Mouse (Mus musculus) hindlimb bud, embryonic 11.5 days (tissue): ENCODE results near the gene Rasgrp3.
"Not testable (repeated sequence)": the region's sequence is repeated elsewhere in the genome, so short reads cannot be mapped to it uniquely, and the experiment has no call there.

Experiments used
- DNase-seq: peaks from one replicate; pipeline ENCODE4 v3.0.0-alpha.2; 2012; ENCODE audit warnings: low read depth, low spot score; ENCODE audit errors: extremely low spot score

The Rasgrp3 gene

GRCm38 (mm10) chr17:75460621-75461020 is 24.9 kb downstream of the Rasgrp3 start:
- DNase-seq = no peak

- no peak for DNase-seq
These were observed 26.1 kb downstream of the Rasgrp3 start for GRCm38 (mm10) chr17:75461771-75462170.

- not testable (repeated sequence) for DNase-seq
These were observed 27.5 kb downstream of the Rasgrp3 start for GRCm38 (mm10) chr17:75463223-75463622.

DNA sequence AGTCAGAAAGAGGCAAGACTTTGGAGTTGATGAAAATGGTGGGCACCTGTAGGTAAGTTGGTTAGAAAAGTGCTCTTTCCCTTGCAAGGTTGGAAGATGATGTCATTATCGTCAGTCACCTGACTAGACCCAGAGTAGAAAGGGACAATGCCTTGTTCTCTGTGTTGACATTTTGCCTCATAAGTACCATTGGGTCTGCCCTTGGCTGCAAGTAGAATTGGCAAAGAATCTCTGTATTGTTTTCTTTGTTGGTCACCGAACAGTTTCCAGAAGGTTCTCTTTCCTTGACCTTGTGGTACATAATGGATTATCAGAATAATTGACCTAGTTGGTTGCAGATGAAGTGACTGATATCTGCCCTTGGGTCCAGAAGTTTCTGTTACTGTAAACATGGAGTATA is 27.9 kb downstream of the Rasgrp3 start:
- no peak for DNase-seq

GRCm38 (mm10) chr17:75464331-75464982 is 28.8 kb downstream of the Rasgrp3 start:
- no peak for DNase-seq

- no peak for DNase-seq
These were observed 29.4 kb downstream of the Rasgrp3 start for GRCm38 (mm10) chr17:75464983-75465634.

DNA sequence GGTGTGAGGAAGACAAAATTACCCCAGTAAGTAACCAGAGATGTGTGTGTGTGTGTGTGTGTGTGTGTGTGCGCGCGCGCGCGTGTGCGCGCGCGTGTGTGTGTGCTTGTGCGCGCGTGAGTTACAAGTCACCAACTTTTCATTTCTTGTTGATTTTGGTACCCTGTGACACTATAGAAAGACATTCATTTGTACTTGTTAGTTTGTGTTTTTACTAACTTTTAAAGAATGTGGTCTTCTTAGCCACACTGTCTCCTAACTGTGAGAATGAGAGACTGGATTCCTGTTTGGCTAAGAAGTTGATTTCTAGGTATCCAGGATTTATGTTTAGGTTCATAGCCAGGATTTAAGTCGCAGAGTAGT is 29.9 kb downstream of the Rasgrp3 start:
- no peak for DNase-seq

GRCm38 (mm10) chr17:75466948-75467347 is 31.3 kb downstream of the Rasgrp3 start:
- DNase-seq = no peak

GRCm38 (mm10) chr17:75467526-75467925 is 31.8 kb downstream of the Rasgrp3 start:
- no peak for DNase-seq

DNA sequence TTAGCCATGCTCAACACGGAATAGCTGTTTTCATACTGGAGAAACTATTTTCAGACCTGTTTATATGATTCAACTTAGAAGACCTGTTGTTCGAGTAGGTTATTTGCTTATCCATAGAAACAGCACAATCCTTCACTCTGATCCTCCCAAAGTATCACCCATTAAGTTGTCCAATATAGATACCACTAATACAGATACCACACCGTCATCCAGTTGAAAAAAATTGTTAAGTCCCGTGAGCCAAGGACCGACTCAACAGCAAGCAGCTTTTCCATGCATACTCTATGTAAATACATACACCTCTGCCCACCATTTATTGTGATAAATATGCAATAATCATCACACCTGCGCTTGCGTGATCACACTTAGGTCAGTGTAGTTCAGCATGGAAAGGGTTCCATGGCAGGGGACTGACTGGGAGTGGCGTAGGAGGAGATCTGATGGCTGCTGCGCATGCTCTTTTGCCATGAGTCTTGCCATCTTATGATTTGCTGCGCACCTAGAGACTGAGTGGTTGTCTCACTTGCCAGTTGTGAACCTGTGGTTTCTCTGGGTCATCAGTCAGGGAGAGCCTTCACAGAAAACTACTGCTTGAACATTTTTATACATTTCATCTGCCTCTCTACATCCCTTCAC is 32.9 kb downstream of the Rasgrp3 start:
- no peak for DNase-seq

DNA sequence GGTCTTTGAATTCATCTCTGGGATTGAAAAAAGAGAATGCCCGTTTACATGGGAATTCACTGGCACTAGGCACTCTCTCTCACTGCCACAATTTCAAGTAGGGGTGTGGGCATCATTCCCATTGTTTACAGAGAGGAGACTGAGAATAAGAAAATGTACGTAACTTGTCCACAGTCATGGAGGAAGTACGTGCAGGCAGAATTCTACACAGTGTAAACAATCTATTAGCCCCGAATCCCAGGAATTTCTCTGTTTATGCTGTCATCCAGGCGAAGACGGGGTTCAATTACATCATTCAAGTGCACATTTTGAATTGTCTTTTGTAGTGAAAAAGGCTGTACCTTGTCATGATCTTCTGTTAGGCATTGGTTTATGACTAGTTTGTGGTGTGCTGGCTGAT is 34.6 kb downstream of the Rasgrp3 start:
- DNase-seq = no peak

- DNase-seq = no peak
These were observed 35.4 kb downstream of the Rasgrp3 start for GRCm38 (mm10) chr17:75470885-75471610.

GRCm38 (mm10) chr17:75471644-75472253 is 36.1 kb downstream of the Rasgrp3 start:
- no peak for DNase-seq

DNA sequence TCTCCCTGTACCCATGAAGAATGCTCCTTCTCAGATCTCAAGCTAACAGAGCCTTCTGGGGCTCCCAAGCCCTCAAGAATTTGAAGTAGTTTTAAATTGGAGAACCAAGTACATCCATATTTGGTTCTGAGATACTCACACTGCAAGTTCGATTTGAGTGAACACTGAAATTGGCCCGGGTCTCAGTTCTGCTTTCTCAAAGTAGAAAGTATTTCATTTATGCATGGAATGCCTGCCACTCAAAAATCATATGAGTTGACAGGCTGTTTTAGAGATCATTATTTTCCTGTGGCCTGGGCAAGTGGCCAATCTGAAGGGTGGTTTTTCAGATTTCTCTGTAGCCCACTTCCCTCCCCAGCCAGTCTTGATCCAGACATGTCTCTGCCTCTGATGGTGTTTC is 36.7 kb downstream of the Rasgrp3 start:
- DNase-seq = no peak

- DNase-seq = no peak
These were observed 40.3 kb downstream of the Rasgrp3 start for GRCm38 (mm10) chr17:75475985-75476384.

DNA sequence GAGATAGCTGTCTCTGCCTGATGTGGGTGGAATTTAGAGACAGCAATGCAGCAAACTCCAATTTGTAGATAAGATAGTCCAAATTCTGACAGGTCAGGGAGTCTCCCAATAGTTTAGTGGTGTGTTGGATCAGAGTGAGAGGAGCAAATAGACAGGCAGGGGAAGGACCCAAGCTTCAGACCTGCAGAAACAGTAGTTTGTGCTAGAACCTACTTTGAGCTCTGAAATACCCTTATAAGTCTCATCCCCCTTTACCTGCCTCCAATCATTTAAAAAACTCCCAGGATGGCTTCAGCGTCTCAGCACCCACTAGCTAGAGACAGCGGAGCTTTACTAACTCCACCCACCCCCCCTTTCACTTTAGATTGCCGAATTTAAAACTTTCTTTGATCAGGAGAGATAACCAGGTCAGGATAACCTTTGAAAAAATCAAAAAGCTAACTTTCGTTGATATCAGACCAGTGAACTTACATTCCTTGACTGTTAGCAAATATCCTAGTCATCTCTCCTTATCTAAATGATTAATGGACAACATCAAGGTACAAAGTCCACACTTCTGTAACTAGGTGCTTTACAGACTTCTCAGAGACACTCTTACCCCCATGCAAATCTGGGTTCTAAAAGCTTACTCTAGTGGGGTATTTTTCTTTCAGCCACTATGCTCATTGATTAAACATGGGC is 41.2 kb downstream of the Rasgrp3 start:
- DNase-seq = no peak

GRCm38 (mm10) chr17:75477655-75478054 is 42.0 kb downstream of the Rasgrp3 start:
- no peak for DNase-seq

DNA sequence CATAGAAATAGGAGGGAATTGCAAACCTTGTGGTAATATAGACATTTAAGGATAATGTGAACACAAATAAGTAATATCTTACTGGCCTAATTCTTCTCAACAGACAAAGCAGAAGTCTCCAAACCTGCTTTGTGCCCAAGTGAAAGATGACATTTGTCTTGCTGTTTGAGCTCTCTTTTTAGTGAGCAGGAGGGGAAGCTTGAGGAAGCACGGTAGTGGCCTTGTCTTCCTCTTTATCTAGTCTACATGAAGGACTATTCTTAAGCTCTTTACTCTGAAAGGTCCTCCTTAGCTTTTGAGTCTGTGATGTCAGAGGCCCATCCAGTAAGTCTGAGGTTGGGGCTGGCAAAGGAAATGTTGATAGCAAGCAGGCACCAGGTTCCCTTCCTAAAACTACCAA is 43.1 kb downstream of the Rasgrp3 start:
- DNase-seq = no peak

GRCm38 (mm10) chr17:75479663-75480062 is 44.0 kb downstream of the Rasgrp3 start:
- DNase-seq = no peak

GRCm38 (mm10) chr17:75480379-75480778 is 44.7 kb downstream of the Rasgrp3 start:
- DNase-seq = no peak

DNA sequence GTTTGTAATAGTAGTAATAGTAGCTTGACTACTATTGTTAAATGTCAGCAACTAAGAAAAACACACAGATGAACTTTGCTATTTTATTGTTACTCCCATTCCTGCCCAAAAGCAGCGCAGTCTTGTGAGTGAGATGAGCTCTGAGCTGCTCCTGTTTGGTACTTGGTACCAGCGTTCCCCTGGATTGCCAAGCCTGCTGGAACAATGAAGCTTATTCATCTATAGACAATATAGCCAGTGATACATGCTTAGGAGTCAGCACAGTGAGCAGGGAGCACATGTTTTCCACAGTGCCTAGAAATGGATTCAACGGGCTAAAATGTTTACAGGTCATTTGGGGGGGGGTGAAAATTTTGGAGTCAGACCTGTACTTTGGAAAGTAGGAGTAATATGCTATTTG is 50.5 kb downstream of the Rasgrp3 start:
- no peak for DNase-seq
